Mouse (Mus musculus): ENCODE measurements around the gene Ccdc185. TPM values are rescaled to one million over a fixed set of nuclear protein-coding genes. Genes with fewer than 3 reads are reported as not detected.

Gene Ccdc185
- polyA plus RNA-seq, 1 experiment from 2014 or later = not detected

DNA sequence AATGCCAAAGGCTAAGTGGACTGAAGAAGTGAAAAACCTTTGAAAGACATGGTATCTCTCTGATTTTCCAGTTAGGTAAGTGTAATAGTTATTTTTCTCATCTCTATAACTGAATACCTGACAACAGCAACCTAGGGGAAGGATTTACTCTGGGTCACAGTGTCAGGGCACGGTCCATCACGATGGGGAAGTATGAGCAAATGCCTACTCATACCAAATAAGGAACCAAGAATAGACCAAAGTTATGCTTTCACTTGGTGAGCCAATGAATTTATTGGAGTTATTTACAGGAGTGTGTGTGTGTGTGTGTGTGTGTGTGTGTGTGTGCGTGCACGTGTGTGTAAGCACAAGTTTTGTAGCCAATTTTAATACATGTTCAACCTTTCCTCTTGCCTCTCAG lies 41.5 kb downstream of the Ccdc185 start:
- no peak overlapping the region for H3K4me3 ChIP-seq (ENCODE audit: control insufficient read depth in 1 of 2, insufficient read depth in 1 of 2, low read depth in 1 of 2, low read length in 2 of 2)
- peaks cover 0 to 2% of the 10 kb centered on the region in 2 experiments; a peak in 1 of 4 replicates for H3K4me1 ChIP-seq (ENCODE audit: control insufficient read depth in 2 of 2, insufficient read depth in 2 of 2, low read length in 2 of 2)
- no peaks in the 10 kb centered on the region for H3K36me3 ChIP-seq (ENCODE audit: control insufficient read depth, insufficient read depth, low read length)
- H3K9ac ChIP-seq (ENCODE audit: low read length) = no peak overlapping the region
- ATAC-seq (ENCODE audit: insufficient number of reproducible peaks, insufficient read depth, low FRiP score, low read depth) = no peak
- no peak overlapping the region for H3K4me2 ChIP-seq (ENCODE audit: low read length)
- 95% methylated on average over 4 of the region's 4 CpGs for WGBS
- H3K27me3 ChIP-seq (ENCODE audit: control insufficient read depth, insufficient read depth, low read length) = no peaks in the 10 kb centered on the region
- H3K9me3 ChIP-seq (ENCODE audit: control insufficient read depth, low read length) = peaks cover 16% of the 10 kb centered on the region
- H3K27ac ChIP-seq (replicated peaks in 1 of 2; ENCODE audit: control insufficient read depth in 1 of 2, insufficient read depth in 1 of 2, low read depth in 2 of 2, low read length in 2 of 2) = no peak overlapping the region

DNA sequence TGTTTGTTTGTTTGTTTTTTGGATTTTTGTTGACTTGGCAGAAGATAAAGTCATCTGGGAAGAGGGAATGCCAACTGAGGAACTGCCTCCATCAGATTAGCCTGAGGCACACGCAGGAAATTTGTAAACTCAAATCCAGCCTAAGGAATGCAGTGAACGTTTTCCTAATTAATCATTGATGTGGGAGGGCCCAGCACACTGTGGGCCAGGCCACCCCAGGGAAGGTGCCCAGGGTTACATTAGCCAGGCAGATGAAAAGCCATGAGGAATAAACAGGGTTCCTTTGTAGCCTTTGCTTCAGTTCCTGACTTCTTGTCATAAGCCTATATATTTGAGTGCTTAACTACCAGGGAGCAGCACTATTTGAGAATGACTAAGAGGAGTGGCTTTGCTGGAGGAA lies 44.1 kb downstream of the Ccdc185 start:
- Histone ChIP-seq H3K27ac (replicated peaks in 1 of 2; ENCODE audit: control insufficient read depth in 1 of 2, insufficient read depth in 1 of 2, low read depth in 2 of 2, low read length in 2 of 2) (no peak overlapping the region), H3K4me2 (ENCODE audit: low read length) (no peak overlapping the region), H3K27me3 (ENCODE audit: control insufficient read depth, insufficient read depth, low read length) (no peaks in the 10 kb centered on the region), H3K9ac (ENCODE audit: low read length) (no peak overlapping the region), H3K4me1 (ENCODE audit: control insufficient read depth in 2 of 2, insufficient read depth in 2 of 2, low read length in 2 of 2) (no peaks in the 10 kb centered on the region), H3K9me3 (ENCODE audit: control insufficient read depth, low read length) (peaks cover 16% of the 10 kb centered on the region), H3K4me3 (ENCODE audit: control insufficient read depth in 1 of 2, insufficient read depth in 1 of 2, low read depth in 1 of 2, low read length in 2 of 2) (no peak overlapping the region), H3K36me3 (ENCODE audit: control insufficient read depth, insufficient read depth, low read length) (no peaks in the 10 kb centered on the region)
- ATAC-seq (ENCODE audit: insufficient number of reproducible peaks, insufficient read depth, low FRiP score, low read depth) = no peak
- WGBS = 50% methylated on average over 2 of the region's 2 CpGs

- Histone ChIP-seq H3K27me3 (ENCODE audit: control insufficient read depth, insufficient read depth, low read length) (no peaks in the 10 kb centered on the region), H3K36me3 (ENCODE audit: control insufficient read depth, insufficient read depth, low read length) (no peaks in the 10 kb centered on the region), H3K4me1 (ENCODE audit: control insufficient read depth in 2 of 2, insufficient read depth in 2 of 2, low read length in 2 of 2) (no peaks in the 10 kb centered on the region; a peak in 1 of 4 replicates), H3K27ac (replicated peaks in 1 of 2; ENCODE audit: control insufficient read depth in 1 of 2, insufficient read depth in 1 of 2, low read depth in 2 of 2, low read length in 2 of 2) (no peak overlapping the region), H3K9ac (ENCODE audit: low read length) (no peak overlapping the region), H3K4me2 (ENCODE audit: low read length) (no peak overlapping the region), H3K4me3 (ENCODE audit: control insufficient read depth in 1 of 2, insufficient read depth in 1 of 2, low read depth in 1 of 2, low read length in 2 of 2) (no peak overlapping the region), H3K9me3 (ENCODE audit: control insufficient read depth, low read length) (no peaks in the 10 kb centered on the region)
- ATAC-seq (ENCODE audit: insufficient number of reproducible peaks, insufficient read depth, low FRiP score, low read depth) = no peak
- 53% methylated on average over 9 of the region's 9 CpGs for WGBS
These were observed 49.3 kb downstream of the Ccdc185 start for GRCm38 (mm10) chr1:182699392-182700347.

Other genes starting within 250 kb of the Ccdc185 start
- 71.2 and 76.6 TPM in 2 replicates for gene Capn2, start 231.6 kb downstream of the Ccdc185 start, polyA plus RNA-seq (2014; fragmentation: Nextera tagmentation; extraction: Ambion mirVana)
- gene Capn8, start 184.2 kb downstream of the Ccdc185 start, polyA plus RNA-seq (2014; fragmentation: Nextera tagmentation; extraction: Ambion mirVana) = not detected in 2 replicates
- 4.1 and 5.8 TPM in 2 replicates for gene Susd4, start 14.7 kb upstream of the Ccdc185 start, polyA plus RNA-seq (2014; fragmentation: Nextera tagmentation; extraction: Ambion mirVana)
- 3.1 and 4.2 TPM in 2 replicates for gene Tlr5, start 205.6 kb upstream of the Ccdc185 start, polyA plus RNA-seq (2014; fragmentation: Nextera tagmentation; extraction: Ambion mirVana)

Data from heart, embryonic 14.5 days (tissue).